In the genomic region with DNA sequence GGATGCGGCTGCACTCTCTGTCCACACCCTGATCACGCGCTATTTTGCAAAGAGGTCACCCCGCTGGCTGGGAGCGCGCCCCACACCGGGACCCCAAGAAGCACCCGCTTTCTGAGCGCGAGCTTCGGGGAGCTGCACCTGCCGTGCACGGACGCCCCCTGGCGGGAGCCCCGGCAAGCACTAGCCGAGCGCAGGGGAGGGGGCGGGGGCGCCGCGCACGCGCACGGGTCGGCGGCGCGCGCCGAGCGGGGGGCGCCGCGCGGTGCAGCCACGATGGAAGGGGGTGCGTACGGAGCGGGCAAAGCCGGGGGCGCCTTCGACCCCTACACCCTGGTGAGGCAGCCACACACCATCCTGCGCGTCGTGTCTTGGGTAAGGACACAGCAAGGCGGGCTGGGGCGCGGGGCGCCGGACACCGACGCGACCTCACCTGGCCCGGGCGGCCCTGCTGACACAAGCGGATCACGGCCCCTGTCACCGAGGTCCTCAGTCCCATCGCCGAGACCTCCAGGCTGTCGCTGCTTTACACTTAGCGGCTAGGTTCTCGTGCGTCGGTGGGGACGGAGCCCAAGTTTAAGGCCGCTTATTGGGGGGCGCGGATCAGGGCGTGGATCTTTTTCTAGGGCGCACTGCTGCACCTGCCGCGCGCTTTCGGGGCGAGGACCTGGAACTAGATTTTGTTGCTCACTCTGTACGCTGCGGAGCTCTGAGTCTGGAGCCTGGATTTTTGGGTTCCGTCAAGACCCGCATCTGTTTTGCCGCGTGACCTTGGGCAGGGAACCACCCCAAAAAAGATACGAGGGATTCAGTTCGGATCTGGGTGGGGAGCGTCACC, we compare ENCODE assay signal across 8 mouse cellular contexts. TPM values are rescaled to one million over a fixed set of nuclear protein-coding genes. Genes with fewer than 3 reads are reported as not detected.
DNase-seq lines count a peak whose midpoint lies in the region; ATAC-seq lines count a peak whose summit lies in the region.

A gene (plus strand): TSS at position 214 of the 835 bp plus-strand sequence.
A gene (minus strand): TSS at position 748 of the 835 bp plus-strand sequence.

- DNase-seq in adrenal gland, adult 8-10 months, result no peak
- DNase-seq in embryo, embryonic 11 days, result peak; percentile 85
- peak; percentile 85 for DNase-seq in left cerebral cortex, postnatal 4 days
- DNase-seq in mesoderm, embryonic 11.5 days (ENCODE audit: low read depth, low spot score), result peak; percentile 70
- peak; percentile 86 for DNase-seq in right cerebral cortex, postnatal 25 days
- peak; percentile 43 for DNase-seq in yolk sac, embryonic 10.5 days (ENCODE audit: low spot score)

- H3K4me3 ChIP-seq in intestine, embryonic 16.5 days (ENCODE audit: low read length), result peak within 1 kb of the TSS; percentile 70

- H3K27ac ChIP-seq in intestine, embryonic 16.5 days (ENCODE audit: low read length), result no peak within 1 kb of the TSS; the same call in 1 of the 2 replicates

- WGBS in intestine, embryonic 16.5 days, result under 1% methylated on average over 86 of the region's 86 CpGs

- peak within 1 kb of the TSS; percentile 80 for H3K9ac ChIP-seq in intestine, embryonic 16.5 days (ENCODE audit: low read depth, low read length)

- peaks cover 3% of the 10 kb centered on the region for H3K9me3 ChIP-seq in intestine, embryonic 16.5 days (ENCODE audit: control insufficient read depth, low read length)

- H3K4me2 ChIP-seq in intestine, embryonic 16.5 days (ENCODE audit: low read depth, low read length), result peak within 1 kb of the TSS; percentile 85

- H3K27me3 ChIP-seq in intestine, embryonic 16.5 days (replicated peaks; ENCODE audit: control insufficient read depth, insufficient read depth, low read length), result peaks cover 19% of the 10 kb centered on the region

- H3K4me1 ChIP-seq in intestine, embryonic 16.5 days (ENCODE audit: control insufficient read depth, insufficient read depth, low read length), result peaks cover 7% of the 10 kb centered on the region; the same call in 1 of the 2 replicates

- ATAC-seq in granulocyte monocyte progenitor cell, adult 5-6 weeks (replicated peaks; ENCODE audit: poor library complexity, severe bottlenecking), result peak; percentile 81
- peak; percentile 57 for ATAC-seq in intestine, embryonic 16.5 days

- intact Hi-C loops in left cerebral cortex, postnatal 4 days (cut with DNase I), result no loop called here

- no peaks in the 10 kb centered on the region for H3K36me3 ChIP-seq in intestine, embryonic 16.5 days (ENCODE audit: control insufficient read depth, insufficient read depth, low read length)

RNA-seq across cellular contexts. Expression of the first gene that starts in this region (rescaled TPM):
- total RNA-seq in adrenal gland, adult 8-10 months (2022), result 10 to 100 TPM; 32.7 to 65.7 (median 48.7) TPM
- 1.5 and 1.6 TPM in 2 replicates for total RNA-seq in granulocyte monocyte progenitor cell, adult 5-6 weeks (2014; fragmentation: Nextera tagmentation)
- 1.6 and 4.0 TPM in 2 replicates for total RNA-seq in granulocyte monocyte progenitor cell, adult 5-6 weeks (2017)
- polyA plus RNA-seq in intestine, embryonic 16.5 days (2015; fragmentation: Nextera tagmentation; extraction: Ambion mirVana), result 15.2 and 16.0 TPM in 2 replicates
- 100 to 1,000 TPM; 175 to 191 TPM for total RNA-seq in left cerebral cortex, postnatal 4 days (2021)

RNA-seq across cellular contexts. Expression of the second gene that starts in this region (rescaled TPM):
- 100 to 1,000 TPM; 541 to 649 (median 631) TPM for total RNA-seq in adrenal gland, adult 8-10 months (2022)
- total RNA-seq in granulocyte monocyte progenitor cell, adult 5-6 weeks (2014; fragmentation: Nextera tagmentation), result 2,307 and 2,508 TPM in 2 replicates
- 3,100 and 3,113 TPM in 2 replicates for total RNA-seq in granulocyte monocyte progenitor cell, adult 5-6 weeks (2017)
- polyA plus RNA-seq in intestine, embryonic 16.5 days (2015; fragmentation: Nextera tagmentation; extraction: Ambion mirVana), result 1,018 and 1,133 TPM in 2 replicates
- total RNA-seq in left cerebral cortex, postnatal 4 days (2021), result 100 to 1,000 TPM; 535 to 552 TPM

Comparison
In these comparisons a context has a peak if more than half of its experiments do, and no peak if none do; other contexts are left out.
1. RNA of the first gene that starts in this region (total RNA-seq): 175 to 191 TPM in left cerebral cortex, postnatal 4 days and 32.7 to 65.7 TPM in adrenal gland, adult 8-10 months; 1.5 to 4.0 TPM in granulocyte monocyte progenitor cell, adult 5-6 weeks; every median in the first group is over 4 times any median in the second.